Mouse (Mus musculus) CH12F3 (cell line): ENCODE measurements around the gene Cdc42bpg.
"Not testable (repeated sequence)": the region's sequence is repeated elsewhere in the genome, so short reads cannot be mapped to it uniquely, and the experiment has no call there.

Source experiments
- in situ Hi-C: fragments of 300-500 bp; cut with MboI; formaldehyde crosslinking; loops from 2 replicates; pipeline ENCODE4 v1.14.3; 2020; ENCODE audit warnings: low sequenced_read_pairs

Cdc42bpg gene

GRCm38 (mm10) chr19:6276426-6277421 lies 29.5 kb upstream of the Cdc42bpg start, which contains the start of gene Ehd1:
Ehd1 (plus strand) TSS chr19:6276725.
- in situ Hi-C loops: no loop called here

GRCm38 (mm10) chr19:6277661-6278438 lies 28.4 kb upstream of the Cdc42bpg start:
- in situ Hi-C loops: no loop called here

GRCm38 (mm10) chr19:6278439-6279073 lies 27.7 kb upstream of the Cdc42bpg start:
- in situ Hi-C loops: no loop called here

DNA sequence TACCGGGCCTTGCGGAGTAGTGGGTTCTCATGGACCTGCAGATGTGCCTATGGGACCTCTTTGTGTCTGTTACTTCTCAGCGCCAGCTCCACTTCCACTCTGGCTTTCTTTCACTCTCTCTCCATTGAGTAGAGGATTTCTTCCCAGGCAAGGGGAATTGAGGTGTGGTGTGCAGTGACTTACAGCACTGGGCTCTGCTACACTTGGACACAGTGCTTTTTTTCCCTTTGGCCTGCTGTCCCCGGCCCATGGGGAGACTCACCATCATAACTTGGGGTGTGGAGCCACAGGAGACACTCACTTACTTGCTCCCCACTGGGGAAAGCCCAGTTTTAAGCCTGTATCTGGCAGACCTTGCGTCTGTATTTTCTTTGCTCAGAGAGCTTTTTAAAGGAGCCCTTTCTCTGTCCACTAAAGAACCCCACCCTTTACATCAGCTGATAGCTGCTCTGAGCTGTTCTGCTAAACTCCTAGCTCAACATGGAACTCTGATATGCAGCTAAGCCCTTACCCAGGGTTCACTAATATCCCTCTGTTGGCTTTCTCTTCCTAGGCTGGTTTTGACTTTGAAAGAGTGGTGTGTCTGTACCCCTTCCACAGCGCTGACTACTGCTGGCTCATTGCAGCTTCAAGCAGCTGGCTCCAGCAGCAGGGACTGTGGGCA lies 26.6 kb upstream of the Cdc42bpg start:
- in situ Hi-C loops: no loop called here

DNA sequence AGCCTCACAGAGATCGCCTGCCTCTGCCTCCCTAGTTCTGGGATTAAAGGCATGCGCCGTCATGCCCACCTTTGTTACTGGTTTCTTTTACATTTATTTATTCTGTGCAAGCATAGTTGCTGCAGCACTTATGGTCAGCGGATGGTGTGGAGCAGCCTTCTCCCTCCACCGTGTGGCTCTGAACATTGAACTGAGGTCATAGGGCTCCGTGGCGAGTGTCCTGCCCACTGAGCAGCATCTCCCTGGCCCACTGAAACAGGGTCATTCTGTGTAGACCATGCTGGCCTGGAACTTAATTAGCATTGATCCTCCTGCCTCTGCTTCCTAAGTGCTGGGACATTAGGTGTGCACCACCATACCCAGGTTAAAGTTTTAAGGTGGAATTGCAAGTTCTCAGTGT lies 25.7 kb upstream of the Cdc42bpg start:
- in situ Hi-C loops: no loop called here

- in situ Hi-C loops: no loop called here
Measured at GRCm38 (mm10) chr19:6281122-6282020, 24.9 kb upstream of the Cdc42bpg start.

- in situ Hi-C loops: no loop called here
Measured at GRCm38 (mm10) chr19:6283001-6283400, 23.3 kb upstream of the Cdc42bpg start.

DNA sequence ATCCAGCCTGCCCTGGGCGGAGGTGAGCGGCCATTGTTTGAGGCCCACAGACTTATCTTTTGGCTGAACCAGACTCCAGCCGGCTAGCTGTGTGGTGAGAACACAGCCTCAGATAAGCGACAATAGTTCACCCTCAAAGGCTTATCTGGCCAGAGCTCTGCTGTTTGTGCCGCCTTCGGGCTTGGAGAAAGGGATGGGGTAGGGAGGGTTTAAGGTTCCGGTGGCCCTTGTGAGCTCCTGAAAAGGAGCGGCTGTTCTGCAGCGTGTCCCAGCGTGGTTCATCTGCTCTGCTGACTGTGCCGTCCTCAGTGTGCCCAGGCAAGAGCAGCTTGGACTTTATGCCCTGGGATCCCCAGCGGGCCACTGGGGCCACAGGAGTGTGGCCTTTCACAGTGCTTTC lies 21.8 kb upstream of the Cdc42bpg start:
- in situ Hi-C loops: no loop called here

DNA sequence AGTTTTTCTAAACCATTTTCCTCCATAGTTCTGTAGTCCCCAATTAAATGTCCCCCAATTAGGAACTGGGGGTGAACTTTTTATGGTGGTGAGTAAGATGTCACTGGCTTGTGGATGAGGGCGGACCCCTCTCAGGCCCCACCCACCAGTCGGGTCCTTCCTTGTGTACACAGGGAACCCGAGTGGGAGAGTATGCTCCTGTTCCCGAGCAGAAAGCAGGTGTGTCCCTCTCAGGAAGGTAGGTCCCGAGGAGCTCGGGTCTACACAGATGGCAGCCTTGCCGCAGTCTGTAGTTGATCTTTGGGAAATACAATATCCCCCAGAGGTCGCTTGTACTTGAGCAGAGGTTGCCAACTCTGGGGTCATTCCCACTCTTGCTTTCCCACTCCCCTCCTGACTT lies 21.0 kb upstream of the Cdc42bpg start:
- in situ Hi-C loops: no loop called here

DNA sequence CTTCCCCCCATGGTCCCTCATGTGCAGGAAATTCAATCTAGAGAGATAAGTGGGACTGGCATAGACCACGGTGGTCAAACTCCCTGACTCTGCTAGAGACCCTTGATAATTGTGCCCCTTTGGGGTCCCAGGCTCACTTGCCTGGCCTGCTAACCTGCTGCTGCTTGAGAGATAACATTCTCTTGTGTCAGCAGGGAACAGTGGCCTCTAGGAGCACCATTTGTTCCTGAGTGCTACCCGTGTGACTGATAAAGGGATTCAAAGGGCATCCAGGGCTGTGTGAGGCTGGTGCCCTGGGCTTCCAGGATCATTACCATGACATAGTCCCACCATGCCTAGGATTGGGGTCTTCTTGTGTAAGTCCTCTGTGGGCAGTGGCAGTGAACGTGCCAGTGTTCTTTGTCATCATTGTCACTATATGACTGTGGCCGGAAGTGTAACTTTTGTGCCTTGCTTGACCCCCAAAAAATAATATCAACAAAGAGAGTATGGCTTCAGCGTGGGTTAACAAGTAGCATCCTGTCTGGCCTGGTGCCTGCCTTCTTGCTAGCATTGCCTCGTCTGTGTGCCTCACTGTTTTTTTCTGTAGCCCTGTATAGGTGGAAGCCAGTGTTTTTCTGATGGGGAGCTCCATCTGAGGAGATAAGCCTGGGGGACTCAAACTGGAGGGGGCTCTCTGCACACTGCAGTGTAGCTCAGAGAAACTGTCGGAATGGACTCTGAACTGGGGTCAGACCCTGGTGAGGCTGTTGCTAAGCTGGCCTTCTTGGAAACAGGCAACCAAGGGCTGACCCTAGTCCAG lies 20.4 kb upstream of the Cdc42bpg start:
- in situ Hi-C loops: no loop called here

DNA sequence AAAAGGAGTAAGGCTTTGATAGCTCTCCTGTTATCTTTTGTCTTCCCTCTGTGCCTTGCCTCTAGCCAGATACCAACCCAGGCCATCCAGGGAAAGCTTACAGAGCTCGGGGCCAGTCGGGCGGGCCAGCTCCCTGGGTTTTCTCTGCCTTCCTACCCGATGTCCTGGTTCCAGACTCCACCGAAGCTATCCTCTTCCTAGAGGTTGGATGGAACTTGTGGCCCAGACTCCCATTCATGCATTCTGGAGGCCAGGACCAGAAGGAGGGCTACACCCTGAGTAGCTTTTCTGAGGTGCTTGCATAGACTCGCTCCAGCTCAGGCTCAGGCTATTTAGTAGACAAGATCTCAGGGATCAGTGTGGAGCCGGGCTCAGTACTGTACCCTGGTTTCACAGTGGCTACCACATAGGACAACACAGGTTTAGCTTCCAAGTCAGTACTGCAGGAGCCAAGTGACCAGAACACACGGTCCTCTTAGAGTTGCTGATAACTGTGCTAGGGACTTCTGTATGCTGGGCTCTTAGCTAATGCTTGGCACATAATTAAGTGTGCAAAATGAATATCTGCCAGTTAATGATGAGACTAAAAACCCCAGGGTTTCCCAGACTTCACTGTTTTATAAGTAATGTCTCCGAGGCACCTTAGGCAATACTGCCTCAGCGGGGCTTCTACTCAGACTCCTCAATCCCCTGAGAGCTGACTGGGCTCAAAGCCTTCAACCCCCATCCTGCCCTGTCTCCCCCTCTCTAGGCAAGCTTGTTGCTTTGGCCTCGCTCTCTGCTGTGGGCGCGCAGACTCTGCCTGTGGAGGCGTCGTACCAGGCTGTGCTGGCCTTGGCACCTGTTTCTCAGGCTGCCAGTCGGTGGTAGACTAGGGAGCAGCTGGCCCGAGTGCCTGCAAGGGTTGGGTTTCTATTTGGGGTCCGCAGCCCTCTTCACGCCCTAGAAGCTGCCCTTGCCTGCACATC lies 19.5 kb upstream of the Cdc42bpg start:
- in situ Hi-C loops: no loop called here

GRCm38 (mm10) chr19:6288236-6288894 lies 17.9 kb upstream of the Cdc42bpg start:
- in situ Hi-C loops: no loop called here

DNA sequence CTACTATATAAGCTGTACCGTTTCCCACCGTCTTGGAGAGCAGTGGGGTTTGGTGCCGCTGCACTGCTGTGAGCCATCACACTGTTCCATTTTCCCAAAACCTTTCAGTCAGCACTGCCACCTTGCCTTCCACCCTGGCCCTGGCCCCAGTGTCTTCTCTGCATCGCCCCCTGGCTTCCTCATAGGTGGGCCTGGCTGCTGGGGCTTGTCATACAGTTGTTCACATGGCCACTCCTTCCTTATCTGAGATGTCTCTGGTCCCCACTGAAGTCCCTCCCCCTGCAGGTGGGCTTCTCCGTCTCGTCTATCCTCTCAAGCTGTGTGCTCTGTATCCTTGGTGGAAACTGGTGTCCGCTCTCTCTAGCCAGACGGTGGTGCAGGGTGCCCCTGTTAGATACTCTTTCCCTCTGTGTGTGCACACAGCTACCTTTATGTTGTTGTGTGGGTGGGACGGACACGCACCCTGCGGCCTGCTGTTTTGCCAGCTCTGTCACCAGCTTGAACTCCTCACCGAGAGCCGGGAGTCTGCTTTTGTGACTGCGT lies 16.5 kb upstream of the Cdc42bpg start:
- in situ Hi-C loops: no loop called here

DNA sequence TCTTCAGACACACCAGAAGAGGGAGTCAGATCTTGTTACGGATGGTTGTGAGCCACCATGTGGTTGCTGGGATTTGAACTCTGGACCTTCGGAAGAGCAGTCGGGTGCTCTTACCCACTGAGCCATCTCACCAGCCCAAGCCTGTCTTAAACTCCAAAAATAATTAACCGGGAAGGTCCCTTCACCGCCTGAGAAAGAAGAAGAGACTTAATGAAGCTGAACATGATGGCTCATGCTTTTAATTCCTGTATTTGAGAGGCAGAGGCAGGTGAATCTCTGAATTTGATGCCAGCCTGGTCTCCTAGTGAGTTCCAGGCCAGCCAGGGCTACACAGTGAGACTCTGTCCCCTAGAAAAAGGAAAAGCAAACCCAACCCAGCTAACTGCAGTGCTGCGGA lies 15.5 kb upstream of the Cdc42bpg start:
- in situ Hi-C loops: not testable (repeated sequence)

- in situ Hi-C loops: no loop called here
Measured at GRCm38 (mm10) chr19:6291117-6291781, 15.0 kb upstream of the Cdc42bpg start.

- in situ Hi-C loops: no loop called here
Measured at GRCm38 (mm10) chr19:6292262-6292661, 14.0 kb upstream of the Cdc42bpg start.
